Mouse (Mus musculus) left cerebral cortex, postnatal 36 days (tissue): ENCODE results near the gene Slc38a4. TPM values are rescaled to one million over a fixed set of nuclear protein-coding genes. Genes with fewer than 3 reads are reported as not detected.

Experiments
- DNase-seq, 2 experiments: peaks; one replicate each; pipeline ENCODE4 v3.0.0; 2021 to 2022; ENCODE audit warnings: low spot score in 2 of 2, mixed read lengths in 1 of 2
- intact Hi-C: fragments of 180-260 bp; cut with DNase I; formaldehyde crosslinking; loops from one replicate; pipeline ENCODE4 v1.15.1; 2025
- total RNA-seq, 2 experiments: library from RNA; stranded (reverse); gene quantifications; 2 replicates each; pipeline ENCODE4 v1.2.3; 2021

The Slc38a4 gene
- total RNA-seq, 2 experiments from 2014 or later = 0.64 to 1.4 TPM

- intact Hi-C loops = no loop called here
- DNase-seq = no peak
Observed at GRCm38 (mm10) chr15:97059071-97060041, 3.6 kb upstream of the Slc38a4 start.

- no peak for DNase-seq
- intact Hi-C loops = no loop called here
Observed at GRCm38 (mm10) chr15:97054767-97055489, 828 bp downstream of the Slc38a4 start.

- DNase-seq = no peak
- intact Hi-C loops = no loop called here
Observed at GRCm38 (mm10) chr15:97054131-97054530, 1.6 kb downstream of the Slc38a4 start.

- no peak for DNase-seq
- intact Hi-C loops = no loop called here
Observed at GRCm38 (mm10) chr15:97050436-97050835, 5.3 kb downstream of the Slc38a4 start.

- intact Hi-C loops = no loop called here
- no peak for DNase-seq
Observed at GRCm38 (mm10) chr15:97050011-97050410, 5.7 kb downstream of the Slc38a4 start.

GRCm38 (mm10) chr15:97049281-97049841 is 6.4 kb downstream of the Slc38a4 start:
- DNase-seq = no peak
- intact Hi-C loops = no loop called here

GRCm38 (mm10) chr15:97048267-97048666 is 7.5 kb downstream of the Slc38a4 start:
- intact Hi-C loops = no loop called here
- DNase-seq = no peak

GRCm38 (mm10) chr15:97043921-97044320 is 11.8 kb downstream of the Slc38a4 start:
- no peak for DNase-seq
- intact Hi-C loops = no loop called here

GRCm38 (mm10) chr15:97042001-97042491 is 13.7 kb downstream of the Slc38a4 start:
- DNase-seq = no peak
- intact Hi-C loops = no loop called here

GRCm38 (mm10) chr15:97041182-97041581 is 14.6 kb downstream of the Slc38a4 start:
- intact Hi-C loops = no loop called here
- DNase-seq = no peak

- intact Hi-C loops = no loop called here
- no peak for DNase-seq
Observed at GRCm38 (mm10) chr15:97037710-97038109, 18.0 kb downstream of the Slc38a4 start.

- intact Hi-C loops = no loop called here
Observed at GRCm38 (mm10) chr15:97035892-97036291, 19.9 kb downstream of the Slc38a4 start.

GRCm38 (mm10) chr15:97033485-97033991 is 22.2 kb downstream of the Slc38a4 start:
- no peak for DNase-seq
- intact Hi-C loops = no loop called here

More at GRCm38 (mm10) chr15:97035892-97036291, 19.9 kb downstream of the Slc38a4 start:
- DNase-seq = no peak

- intact Hi-C loops = no loop called here
Observed at GRCm38 (mm10) chr15:97031886-97032285, 23.9 kb downstream of the Slc38a4 start.

GRCm38 (mm10) chr15:97030984-97031492 is 24.7 kb downstream of the Slc38a4 start:
- intact Hi-C loops = no loop called here
- DNase-seq = no peak

More at GRCm38 (mm10) chr15:97031886-97032285, 23.9 kb downstream of the Slc38a4 start:
- no peak for DNase-seq

GRCm38 (mm10) chr15:97030136-97030535 is 25.6 kb downstream of the Slc38a4 start:
- no peak for DNase-seq
- intact Hi-C loops = no loop called here

GRCm38 (mm10) chr15:97029064-97029791 is 26.5 kb downstream of the Slc38a4 start:
- intact Hi-C loops = no loop called here
- DNase-seq = no peak

- intact Hi-C loops = no loop called here
- no peak for DNase-seq
Observed at GRCm38 (mm10) chr15:97028651-97029050, 27.1 kb downstream of the Slc38a4 start.

GRCm38 (mm10) chr15:97028046-97028634 is 27.6 kb downstream of the Slc38a4 start:
- intact Hi-C loops = no loop called here
- DNase-seq = no peak
